Mouse (Mus musculus) hematopoietic stem cell, adult 5-6 weeks (primary cell): ENCODE data around the gene AU040320. TPM values are rescaled to one million over a fixed set of nuclear protein-coding genes. Genes with fewer than 3 reads are reported as not detected.

Experiments
- ATAC-seq, 2 experiments: fragments of 125-278 bp in 1 of 2; replicated peaks in 1 of 2; 2 replicates each; pipeline ENCODE4 v1.8.0; 2016 to 2017; ENCODE audit warnings: inconsistent platforms in 2 of 2, mild to moderate bottlenecking in 2 of 2, moderate number of reproducible peaks in 2 of 2, low read depth in 1 of 2, moderate TSS enrichment in 1 of 2; ENCODE audit not compliant: low FRiP score in 2 of 2, poor library complexity in 2 of 2, severe bottlenecking in 2 of 2, insufficient read depth in 1 of 2, low TSS enrichment in 1 of 2
- total RNA-seq: library from RNA; stranded (forward); fragments of 172-1452, 232-1000 nt; gene quantifications from 2 replicates; pipeline ENCODE4 v1.2.3, GENCODE M21; 2017

Gene AU040320
- 19.9 and 27.1 TPM in 2 replicates for total RNA-seq

DNA sequence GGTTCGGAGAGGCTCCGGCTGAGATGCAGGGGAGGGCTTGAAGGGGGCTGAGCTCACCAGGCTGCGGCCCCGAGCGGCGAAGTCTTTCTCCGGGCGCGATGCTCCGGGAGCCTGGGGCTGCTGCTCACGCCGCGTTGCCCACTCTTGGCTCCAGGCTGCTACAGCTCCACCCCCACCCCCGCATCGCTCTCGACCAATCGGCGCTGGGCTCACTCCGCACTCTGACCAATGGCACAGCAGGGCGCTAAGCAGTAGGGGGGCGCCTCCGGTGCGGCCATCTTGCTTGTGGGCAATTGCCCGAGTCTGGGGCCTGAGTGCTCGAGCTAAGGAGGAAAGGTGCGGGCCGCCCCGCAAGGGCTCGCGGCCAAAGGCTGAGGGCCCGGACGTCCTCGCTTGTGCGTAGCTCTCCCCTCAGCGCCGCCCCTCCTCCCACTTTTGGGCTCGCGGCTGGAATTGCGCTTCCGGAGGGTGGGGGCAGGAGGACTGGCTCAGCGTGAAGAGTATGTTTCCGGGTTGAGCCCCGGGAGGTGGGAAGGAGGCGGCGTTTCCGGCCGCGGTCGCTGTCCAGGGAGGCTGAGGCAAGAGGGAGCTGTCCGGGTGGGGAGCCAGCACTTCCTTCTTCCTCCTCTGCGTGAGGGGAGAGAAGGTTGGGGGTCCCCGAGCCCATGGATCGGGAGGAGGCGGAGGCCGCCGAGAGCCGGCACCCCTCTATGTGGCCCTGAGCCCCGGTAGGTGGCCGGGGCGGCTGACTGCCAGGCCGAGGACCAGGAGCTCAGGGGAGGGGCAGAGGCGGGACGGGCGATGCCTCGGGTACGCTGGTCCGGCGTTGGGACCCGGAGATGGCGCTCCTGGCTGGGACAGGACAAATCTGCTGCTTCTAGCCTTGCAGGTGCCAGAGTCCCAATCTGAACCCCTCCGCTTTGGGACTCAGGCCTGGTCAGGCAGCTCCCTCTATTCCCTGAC lies at the start of gene AU040320, which contains the start of gene Ncdn:
Gene AU040320 (plus strand): TSS at position 277 of the 963 bp plus-strand sequence.
Gene Ncdn (minus strand): TSS at position 171 of the 963 bp plus-strand sequence.
- peak; percentile 96 to 98 for ATAC-seq

DNA sequence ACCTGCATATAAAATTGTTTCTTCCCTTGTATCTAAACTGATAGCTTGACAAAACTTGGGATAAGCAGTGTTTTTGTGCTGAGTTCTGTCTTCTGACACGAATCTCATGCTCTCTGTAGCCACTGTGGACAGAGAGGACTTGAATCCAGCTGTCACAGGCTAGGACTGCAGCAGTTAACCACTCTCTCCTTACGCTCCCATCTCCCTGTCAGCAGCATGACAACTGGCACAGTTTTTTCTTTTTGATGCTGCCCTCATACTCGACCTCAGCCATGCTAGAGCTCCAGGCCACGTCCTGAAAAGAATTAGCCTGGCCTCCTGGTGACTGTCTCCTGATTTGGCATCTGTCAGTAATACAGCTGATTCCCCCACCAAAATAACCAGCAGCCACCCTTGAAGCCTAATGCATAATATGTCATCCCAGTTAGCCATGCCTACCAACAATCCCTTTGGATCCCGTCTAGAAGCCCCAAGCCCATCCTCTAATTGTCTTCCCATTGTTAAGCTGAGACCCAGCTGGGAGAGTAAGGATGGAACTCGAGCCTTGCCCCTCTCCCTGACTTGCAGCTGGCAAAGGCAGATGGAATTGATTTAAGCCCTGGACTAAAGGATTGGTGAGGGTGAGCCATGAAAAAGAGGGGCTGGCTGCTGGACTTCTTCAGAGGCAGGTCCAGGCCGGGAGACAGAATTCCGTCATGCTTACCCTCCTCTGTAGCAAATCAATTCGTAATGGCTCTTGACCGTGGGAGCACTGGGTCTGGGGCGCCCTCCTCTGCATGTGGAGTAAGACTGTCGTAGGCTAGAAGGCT lies 46.5 kb upstream of the AU040320 start:
- ATAC-seq: 0 out of 4 replicates have a peak, but pooled peaks of 1 of the 2 experiments have one; percentile 5

DNA sequence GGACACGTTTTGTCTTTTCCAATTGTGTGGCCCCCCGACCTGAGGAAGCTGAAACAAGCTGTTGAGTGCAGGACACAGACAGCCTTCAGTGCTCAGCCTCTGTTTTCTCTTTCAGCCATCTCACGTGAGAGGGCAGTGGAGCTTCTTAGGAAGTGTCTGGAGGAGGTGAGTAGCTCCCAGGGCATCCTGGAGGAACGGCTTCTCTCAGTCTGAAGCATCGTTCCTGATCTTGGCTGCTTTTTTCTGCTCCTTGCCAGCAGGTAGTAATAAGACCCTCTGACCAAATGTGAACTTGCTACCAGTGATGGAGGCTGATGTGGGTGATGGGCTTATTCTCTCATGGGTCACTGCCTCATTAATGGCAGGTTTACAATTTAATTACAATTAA lies 45.9 kb upstream of the AU040320 start:
- no peak for ATAC-seq

DNA sequence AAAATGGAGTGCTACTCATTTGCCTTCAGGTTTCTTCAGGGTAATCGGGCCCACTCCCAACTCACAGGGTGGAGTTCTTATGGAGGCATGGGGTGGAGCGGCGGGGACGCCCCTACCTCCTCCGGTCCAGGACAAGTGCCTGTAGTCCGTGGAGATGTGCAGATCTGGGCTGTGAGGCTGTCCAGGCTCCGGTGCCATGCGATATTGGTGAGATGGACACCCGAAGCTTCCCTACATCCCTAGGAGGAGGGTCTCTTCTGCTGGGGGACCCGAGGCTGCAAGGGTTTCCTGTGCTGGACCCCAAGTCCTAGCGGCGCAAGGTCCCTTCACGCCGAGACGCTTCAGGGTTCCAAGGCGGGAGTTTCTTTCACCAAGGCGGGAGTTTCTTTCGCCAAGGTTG lies 21.2 kb upstream of the AU040320 start:
- ATAC-seq: no peak

DNA sequence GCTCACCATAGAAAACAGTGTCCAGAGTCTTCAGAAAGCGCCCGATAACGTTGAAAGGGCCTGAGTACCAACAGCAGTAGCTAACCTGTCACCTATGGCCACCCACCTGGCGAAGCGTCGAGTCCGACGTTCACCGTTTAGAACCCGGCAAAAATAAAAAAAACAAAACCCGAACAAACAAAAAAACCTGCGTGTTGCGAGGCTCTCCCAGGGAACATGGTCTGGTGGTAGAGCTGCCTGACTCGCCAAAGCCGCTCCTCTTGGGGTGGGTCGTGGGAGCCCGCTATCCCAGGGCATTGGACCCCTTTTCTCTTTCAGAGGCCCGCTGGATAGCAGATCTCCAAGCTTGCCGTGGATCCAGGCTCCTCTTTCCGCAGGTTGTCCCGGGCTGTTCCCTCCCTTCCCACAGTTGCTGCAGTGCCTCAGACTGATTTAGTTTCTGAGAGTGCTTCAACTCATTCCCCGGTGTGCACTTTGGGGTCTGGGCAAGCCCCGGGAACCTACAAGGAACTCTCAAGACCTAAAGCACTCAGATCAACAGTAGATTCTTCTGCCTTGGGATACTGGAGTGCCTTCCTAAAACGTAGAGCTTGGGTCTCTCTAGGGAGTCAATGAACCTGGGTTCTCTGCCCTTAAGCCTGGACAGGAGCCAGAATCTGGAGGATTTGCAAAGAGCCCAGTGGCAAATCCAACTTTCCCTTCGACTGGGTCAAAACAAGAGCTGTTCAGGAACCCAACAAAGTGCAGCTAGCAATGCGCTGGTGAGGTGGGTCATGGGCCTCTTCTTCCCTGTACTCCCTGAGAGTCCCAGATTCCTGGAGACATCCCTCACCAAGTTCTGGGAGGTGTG lies 20.6 kb upstream of the AU040320 start:
- ATAC-seq: no peak

DNA sequence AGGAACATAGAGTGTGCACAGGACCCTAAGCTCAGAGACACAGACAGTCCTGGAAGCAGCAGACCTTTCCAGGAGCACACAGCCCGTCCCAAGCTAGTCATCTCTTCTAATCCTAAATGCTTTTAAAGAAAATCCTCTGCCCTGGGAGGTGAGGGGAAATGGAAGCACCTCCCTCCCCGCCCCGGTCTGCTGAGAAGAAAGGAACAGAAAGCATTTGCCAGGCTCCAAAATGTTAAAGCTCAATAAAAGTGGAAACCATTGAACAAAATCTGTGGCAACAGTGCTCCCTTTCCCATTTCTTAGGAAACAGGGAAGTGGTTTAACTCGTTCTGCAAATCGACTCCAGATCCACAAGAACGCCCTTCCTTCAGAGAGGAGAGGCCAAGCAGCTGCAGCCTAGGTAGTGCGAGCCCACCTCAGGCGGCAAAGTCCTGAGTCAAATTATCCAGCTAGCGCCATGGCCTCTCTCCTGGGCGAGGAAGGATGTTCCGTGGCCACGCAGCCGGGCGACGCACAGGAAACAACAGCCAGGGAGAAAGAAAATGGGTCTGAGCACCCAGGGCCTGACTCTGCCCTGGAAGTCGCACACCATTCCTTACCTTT lies 19.2 kb upstream of the AU040320 start:
- no peak for ATAC-seq

DNA sequence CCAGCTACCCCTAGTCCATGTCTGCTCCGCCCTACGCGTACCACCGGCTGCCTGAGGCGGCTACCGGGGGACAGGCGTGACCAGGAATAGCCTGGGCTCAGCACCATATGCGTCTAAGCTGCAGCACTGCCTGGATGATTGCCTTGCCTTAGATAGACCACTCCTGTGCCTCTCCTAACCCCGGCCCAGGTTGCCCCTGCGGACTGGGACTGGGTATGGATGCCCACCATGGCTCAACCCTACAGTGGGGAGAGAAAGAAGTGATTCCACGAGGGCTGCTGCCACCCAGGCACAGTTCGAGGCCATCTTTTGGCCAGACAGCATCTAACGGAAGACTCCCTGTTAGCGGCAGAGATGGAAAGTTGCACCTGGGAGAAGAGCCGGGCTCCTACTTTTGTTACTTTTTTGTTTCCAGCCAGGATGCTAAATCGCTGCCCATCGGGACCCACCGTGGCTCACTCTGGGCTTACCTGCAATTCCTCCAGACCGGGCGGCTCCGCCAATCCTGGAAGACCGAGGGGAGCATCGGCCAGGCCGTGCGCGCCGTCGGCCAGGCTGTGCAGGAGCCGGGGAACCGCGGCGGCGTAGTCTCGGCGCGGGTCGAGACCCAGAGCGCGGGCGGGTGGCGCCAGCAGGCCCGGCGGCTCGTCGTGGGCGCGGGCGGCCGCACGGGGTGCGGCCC lies 18.5 kb upstream of the AU040320 start:
- ATAC-seq: peak in 1 of 2 experiments; percentile 19; a peak in 1 of 4 replicates

DNA sequence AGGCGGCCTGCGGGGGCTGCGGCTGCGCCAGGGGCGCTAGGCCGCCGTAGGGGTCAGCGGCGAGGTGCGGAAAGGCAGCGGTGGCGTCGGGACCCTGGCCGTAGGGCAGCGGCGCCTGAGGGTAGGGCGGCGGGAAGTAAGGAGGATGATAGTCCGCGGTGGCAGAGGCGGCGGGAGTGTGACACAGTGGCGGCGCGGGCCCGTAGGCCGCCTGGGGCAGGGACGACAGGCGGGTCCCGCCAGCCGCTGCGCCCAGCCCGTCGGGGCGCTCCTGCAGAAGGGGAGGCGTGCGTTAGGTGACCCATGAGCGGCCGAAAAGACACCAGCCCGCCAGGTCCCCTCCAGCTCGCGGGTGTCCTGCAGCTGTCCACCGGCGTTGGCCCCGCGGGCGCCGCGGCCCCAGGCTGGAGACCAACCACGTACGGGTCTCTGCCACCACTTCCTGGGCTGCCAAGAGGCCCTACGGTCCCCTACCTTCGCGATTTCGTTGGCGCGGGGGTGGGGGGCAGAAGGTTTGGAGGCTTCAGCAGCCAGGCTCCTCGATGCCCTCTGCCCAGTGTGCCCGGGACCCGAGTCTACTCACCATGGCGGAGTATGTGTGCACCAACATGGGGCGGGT lies 17.9 kb upstream of the AU040320 start:
- ATAC-seq: 0 out of 4 replicates have a peak, but pooled peaks of 1 of the 2 experiments have one; percentile 40

DNA sequence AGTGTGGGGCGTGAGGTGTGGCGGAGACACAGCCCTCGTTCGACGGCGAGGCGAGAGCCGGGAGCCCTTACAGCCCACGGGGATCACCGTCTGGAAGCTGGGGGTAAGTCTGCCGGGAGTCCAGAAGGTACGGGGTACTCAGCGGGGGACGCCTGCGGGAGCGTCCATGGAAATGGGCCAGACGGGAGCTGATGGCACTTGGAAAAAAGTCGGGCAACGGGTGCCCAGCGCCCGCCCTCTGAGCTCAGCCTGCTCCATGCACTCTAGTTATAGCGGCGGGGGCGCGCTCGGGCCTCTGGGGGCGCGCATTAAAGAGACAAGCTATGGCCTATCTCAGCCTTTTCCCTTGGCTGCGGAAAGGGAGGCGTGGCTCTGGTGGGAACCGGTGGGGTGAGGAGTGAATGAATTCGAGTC lies 17.3 kb upstream of the AU040320 start, which contains the start of gene Tfap2e:
Gene Tfap2e (minus strand): TSS at position 240 of the 414 bp plus-strand sequence.
- ATAC-seq: peak in 1 of 2 experiments; percentile 18; a peak in 1 of 4 replicates

DNA sequence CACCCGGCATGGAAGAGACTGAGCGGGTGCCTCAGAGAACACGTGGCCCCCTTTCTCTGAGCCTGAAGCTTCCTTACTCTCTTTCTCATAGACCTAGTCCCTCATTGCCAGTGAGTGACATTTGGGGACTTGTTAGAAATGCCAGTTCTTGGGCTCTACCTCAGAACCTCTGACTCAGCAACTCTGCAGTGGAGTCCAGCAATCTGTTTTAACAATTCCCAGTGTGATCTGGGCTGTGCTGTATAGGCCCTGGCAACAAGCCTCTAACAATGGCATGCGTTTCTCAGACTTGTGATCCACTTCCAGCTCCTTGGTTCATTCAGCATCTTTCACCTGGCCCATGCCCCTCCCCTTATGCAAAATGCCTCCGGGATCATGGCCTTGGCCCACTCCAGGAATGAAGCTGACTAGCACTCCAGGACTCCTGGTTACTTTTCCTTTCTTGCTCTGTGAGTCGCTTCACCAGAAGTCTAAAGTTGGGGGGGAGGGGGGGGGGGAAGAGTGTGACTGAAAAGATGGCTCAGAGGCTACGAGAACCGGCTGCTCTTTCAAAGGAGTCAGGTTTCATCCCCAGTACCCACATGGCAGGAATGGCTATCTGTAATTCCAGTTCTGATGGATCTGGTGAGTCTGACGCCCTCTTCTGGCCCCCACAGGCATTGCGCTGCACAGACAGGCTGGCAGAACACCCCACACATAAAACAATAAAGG lies 13.2 kb upstream of the AU040320 start:
- no peak for ATAC-seq

DNA sequence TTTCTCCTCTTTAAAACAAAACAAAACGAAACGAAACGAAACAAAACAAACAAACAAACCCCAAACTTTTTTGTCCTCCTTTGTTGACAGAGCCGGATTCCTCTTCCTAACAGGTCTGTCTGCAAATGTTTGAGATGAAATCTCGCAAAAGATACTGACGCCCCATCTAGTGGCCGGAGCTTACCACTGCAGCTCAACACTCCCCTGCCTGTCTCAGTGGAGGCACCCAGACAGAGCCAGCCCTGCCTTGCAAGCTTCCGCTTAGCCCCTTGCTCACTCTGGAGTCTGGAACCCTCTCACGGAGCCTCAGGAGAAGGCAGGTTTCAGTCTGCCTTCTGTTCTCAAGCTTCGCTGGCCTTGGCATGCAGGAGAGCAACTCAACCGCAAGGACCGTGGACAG lies 11.9 kb upstream of the AU040320 start:
- peak; percentile 85 to 87 for ATAC-seq

DNA sequence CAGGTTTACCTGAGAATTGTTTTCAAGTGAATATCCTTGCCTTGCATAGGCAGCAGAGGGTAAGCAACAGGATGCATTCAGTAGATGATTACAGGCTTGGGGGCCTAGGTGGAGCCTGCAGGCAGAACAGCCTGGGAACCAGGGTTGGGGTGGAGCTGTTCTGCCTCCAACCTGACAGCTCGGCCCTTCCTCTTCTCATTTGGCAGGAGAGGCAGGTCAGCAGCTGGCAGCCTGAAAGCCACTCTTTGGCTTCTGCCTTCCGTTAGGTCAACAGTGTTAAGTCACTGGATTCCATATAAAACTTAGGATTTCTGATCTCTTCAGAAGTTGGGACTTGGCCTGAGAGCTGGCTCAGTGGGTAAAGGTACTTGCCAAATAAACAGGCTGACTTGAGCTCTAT lies 10.4 kb upstream of the AU040320 start:
- no peak for ATAC-seq

DNA sequence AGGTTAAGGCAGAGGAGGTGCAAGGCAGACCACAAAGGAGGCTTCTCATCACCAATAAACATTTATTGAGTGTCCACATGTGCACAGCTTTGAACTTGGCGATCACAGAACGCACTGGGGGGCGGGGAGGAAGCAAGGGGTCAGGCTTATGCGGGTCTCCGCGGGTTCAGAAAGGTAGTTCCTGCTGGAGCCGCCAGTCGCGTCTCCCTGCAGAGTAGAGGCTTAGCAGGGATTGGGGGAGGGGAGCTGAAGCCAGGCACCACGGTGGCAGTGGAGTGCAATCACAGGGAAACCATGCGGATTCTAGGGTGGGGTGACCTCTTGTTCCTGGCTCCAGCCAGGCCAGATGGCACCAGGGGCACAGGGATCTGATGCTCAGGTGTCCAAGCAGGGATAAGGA lies 9.6 kb upstream of the AU040320 start:
- ATAC-seq: no peak

DNA sequence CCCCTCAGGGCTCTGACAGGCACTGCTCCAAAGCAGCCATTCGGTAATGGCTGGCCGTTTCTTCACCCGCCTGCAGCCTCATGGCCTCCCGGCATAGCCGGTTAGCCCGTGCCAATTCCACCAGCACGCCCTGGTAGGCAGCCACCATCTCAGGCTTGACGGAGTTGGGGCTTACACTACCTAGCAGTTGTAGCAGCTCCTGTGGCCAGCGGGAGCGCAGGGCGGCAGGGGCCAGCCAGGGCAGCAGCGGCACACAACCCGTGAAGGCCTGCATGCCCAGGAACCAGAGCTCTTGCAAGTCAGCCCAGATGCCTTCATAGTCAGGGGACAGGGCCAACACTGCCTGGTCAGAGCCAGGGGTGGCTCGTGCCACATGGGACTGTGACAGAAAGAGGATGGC lies 8.5 kb upstream of the AU040320 start:
- ATAC-seq: no peak

DNA sequence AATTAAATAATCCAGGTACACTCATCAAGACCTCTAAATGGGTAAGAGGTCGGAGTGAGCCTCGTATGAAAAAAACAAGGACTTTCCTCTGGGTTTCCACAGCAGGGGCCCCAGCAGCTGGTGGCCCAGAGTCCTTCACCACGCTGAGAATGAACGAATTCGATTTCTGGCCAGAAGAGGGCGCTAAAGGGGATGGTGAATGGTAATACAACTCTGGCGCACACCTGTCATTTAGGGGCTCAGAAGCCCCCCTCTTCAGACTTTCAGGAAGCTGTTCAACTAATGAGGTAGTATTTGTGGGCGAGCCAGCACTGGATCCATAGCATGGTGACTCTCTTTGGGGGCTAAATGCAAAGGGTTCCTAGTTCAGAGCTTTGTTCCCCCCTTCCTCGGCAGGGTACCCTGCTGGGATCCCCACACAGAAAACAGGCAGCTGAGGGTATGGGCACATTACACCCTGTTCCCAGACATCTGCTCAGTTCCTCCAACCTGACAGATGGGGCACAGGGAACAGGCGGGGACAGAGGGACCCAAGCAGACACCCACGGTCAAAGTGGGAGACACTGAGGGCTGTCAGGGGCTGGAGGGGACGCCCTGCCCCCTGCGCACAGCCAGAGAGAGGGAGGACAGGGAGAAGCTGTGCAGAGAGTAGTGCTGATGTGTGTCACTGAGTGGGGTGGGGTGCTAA lies 7.7 kb upstream of the AU040320 start:
- ATAC-seq: peak; percentile 30 to 43; a peak in 1 of 4 replicates
